Mouse (Mus musculus) kidney, adult 9 months (tissue): ENCODE measurements around the gene Pik3ca.
A peak's percentile ranks its signal among the peaks of the same experiment; 100 is the strongest.

ENCODE experiments used
- DNase-seq: peaks from one replicate; pipeline ENCODE4 v3.0.0; 2022

Gene Pik3ca

GRCm38 (mm10) chr3:32397461-32398174 is at the start of gene Pik3ca:
Gene Pik3ca, plus strand, starts transcription at chr3:32397671.
- peak; percentile 48 for DNase-seq

- DNase-seq = no peak
Observed at GRCm38 (mm10) chr3:32347881-32348280, 49.6 kb upstream of the Pik3ca start.

GRCm38 (mm10) chr3:32361221-32361620 is 36.2 kb upstream of the Pik3ca start:
- peak; percentile 22 for DNase-seq

- no peak for DNase-seq
Observed at GRCm38 (mm10) chr3:32364195-32364594, 33.3 kb upstream of the Pik3ca start.

- no peak for DNase-seq
Observed at GRCm38 (mm10) chr3:32364841-32365545, 32.5 kb upstream of the Pik3ca start.

- DNase-seq = peak; percentile 83
Observed at GRCm38 (mm10) chr3:32365546-32366245, 31.8 kb upstream of the Pik3ca start, which contains the start of gene Zmat3. Gene Zmat3, minus strand, starts transcription at chr3:32366014.

- no peak for DNase-seq
Observed at GRCm38 (mm10) chr3:32366246-32366734, 31.2 kb upstream of the Pik3ca start.

GRCm38 (mm10) chr3:32367516-32367915 is 30.0 kb upstream of the Pik3ca start:
- no peak for DNase-seq

- DNase-seq = no peak
Observed at GRCm38 (mm10) chr3:32371957-32372356, 25.5 kb upstream of the Pik3ca start.

- no peak for DNase-seq
Observed at GRCm38 (mm10) chr3:32372470-32372869, 25.0 kb upstream of the Pik3ca start.

GRCm38 (mm10) chr3:32373236-32373635 is 24.2 kb upstream of the Pik3ca start:
- no peak for DNase-seq

GRCm38 (mm10) chr3:32379891-32380290 is 17.6 kb upstream of the Pik3ca start:
- peak; percentile 60 for DNase-seq

- no peak for DNase-seq
Observed at GRCm38 (mm10) chr3:32381556-32381955, 15.9 kb upstream of the Pik3ca start.

GRCm38 (mm10) chr3:32392841-32393240 is 4.6 kb upstream of the Pik3ca start:
- DNase-seq = peak; percentile 78

GRCm38 (mm10) chr3:32393986-32394385 is 3.5 kb upstream of the Pik3ca start:
- DNase-seq = peak; percentile 86

GRCm38 (mm10) chr3:32395771-32396551 is 1.5 kb upstream of the Pik3ca start:
- peak; percentile 60 for DNase-seq

GRCm38 (mm10) chr3:32396794-32397460 is 544 bp upstream of the Pik3ca start:
- DNase-seq = peak; percentile 98

GRCm38 (mm10) chr3:32398175-32398538 is 686 bp downstream of the Pik3ca start:
- DNase-seq = peak; percentile 46

GRCm38 (mm10) chr3:32398623-32399022 is 1.2 kb downstream of the Pik3ca start:
- DNase-seq = no peak

GRCm38 (mm10) chr3:32399381-32399780 is 1.9 kb downstream of the Pik3ca start:
- peak; percentile 44 for DNase-seq

- no peak for DNase-seq
Observed at GRCm38 (mm10) chr3:32399931-32400330, 2.5 kb downstream of the Pik3ca start.

GRCm38 (mm10) chr3:32401591-32401990 is 4.1 kb downstream of the Pik3ca start:
- DNase-seq = peak; percentile 37
